Mouse (Mus musculus) hematopoietic multipotent progenitor cell, adult 10-12 weeks (in vitro differentiated cells): ENCODE measurements around the gene Dio1. TPM values are rescaled to one million over a fixed set of nuclear protein-coding genes. Genes with fewer than 3 reads are reported as not detected.

Source experiments
- polyA plus RNA-seq: library from polyadenylated mRNA; stranded (reverse); fragments of >175 nt; gene quantifications from 2 replicates; pipeline ENCODE4 v1.2.3, GENCODE M21; 2012; ENCODE audit warnings: low replicate concordance

The Dio1 gene
- polyA plus RNA-seq, result not detected in 2 replicates

DNA sequence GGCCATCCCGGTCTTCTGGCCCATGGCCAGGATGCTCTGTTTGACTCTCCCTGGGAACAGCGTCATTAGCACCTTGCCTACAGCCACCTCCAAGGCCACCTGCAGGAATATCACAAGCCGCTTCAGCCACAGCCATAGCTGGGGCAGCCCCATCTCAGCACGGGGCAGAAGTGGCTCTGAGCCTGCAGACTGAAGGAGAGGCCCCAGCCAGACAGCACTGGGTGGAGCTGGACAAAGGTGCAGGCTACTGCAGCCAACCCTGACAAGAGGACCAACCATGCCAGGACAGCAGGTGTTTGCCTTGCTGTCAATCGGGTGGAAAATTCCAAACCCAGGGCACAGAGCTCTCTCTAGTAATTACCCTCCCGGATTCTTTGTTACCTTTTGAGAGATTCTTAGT lies at the start of gene Dio1:
TSS of gene Dio1 (minus strand) at position 204 of the 400 bp plus-strand sequence.

DNA sequence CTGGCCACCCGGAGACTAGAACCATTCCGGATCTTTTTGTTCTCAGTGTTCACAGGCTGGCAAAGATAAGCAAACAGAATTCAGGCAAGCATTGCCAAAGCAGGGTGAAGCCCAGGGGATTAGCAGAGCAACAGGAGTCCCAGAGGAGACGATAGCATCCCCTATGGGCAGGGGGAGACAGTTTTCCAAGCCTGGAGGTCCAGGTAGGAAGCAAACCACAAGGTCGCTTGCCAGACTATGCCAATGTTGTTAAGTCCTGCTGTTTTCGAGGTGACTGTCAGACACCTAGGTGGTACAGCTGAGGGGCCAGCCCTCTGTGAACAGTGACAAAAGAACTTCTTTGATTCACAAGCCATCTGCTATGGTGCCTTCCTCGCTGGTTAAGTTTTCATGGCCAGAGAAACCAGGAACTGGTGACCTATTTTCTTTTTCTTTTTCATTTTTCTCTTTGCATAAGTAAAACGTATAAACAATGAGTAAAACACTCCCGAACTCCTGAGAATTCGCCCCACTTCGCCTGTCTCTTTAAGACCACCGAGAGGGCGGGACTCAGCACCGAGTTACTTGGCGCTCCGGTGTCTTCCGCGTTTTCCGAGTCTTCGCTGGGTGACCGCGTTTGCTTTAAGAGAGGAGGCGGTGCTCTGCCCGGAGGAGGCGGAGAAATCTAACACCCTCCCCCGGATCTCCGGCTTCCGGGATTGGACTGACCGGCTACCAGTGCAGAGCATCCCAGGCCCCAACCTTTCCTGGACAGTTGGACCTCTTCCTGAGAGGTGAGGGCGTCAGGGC lies 6.9 kb upstream of the Dio1 start, which contains the start of gene Yipf1:
TSS of gene Yipf1 (plus strand) at position 674 of the 789 bp plus-strand sequence.

DNA sequence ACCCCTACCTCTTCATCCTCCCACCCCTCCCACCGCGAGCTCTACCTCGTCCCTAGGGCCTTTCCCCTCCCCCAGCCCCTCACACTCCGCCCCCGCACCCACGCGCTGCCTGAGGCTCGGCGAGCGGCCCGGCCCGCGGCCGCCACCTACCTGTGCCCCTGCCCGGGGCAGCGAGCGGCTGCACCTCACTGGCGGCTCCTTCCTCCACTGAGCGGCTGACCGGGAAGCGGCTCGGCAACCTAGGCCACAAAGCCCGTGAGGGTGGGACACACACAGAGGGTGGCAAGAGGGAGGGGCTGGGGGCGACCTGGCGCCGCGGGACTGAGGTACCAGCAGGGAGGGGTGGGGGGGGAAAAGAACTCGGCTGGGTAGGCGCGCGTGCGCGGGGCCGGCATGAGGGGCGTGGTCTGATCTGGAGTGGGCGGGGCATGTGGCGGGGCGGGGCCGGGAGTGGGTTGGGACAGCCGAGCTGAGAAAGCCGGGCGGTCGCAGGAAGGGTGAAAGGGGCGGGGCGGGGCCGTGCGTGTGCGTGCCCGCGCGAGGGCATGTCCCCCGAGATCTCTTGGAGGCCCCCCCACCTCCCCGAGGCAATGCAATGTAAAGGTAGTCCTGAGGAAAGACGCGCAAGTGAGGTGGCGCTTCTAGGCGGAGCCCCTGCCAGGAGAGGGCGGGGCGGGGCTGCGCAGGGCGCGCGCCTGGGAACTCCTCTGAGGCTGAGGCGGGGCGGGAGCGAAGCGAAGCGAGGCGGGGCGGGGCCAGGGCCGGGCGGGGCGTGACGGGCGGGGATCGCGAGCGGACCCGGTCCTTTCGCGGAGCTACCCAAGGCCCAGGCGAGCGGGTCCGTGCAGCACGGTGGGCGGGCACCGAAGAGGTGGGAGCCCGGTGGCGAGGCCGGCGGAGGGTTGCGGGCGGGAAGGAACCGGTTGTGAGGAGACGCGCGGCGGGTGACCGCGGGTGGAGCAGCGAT lies 53.6 kb downstream of the Dio1 start, which contains the start of the genes Lrrc42 and Hspb11:
TSS of gene Lrrc42 (minus strand) at position 408 of the 967 bp plus-strand sequence.
TSS of gene Hspb11 (plus strand) at position 469 of the 967 bp plus-strand sequence.

Other genes with a start within 250 kb of the Dio1 start
- 25.1 and 55.6 TPM in 2 replicates for gene Mrpl37, start 240.3 kb downstream of the Dio1 start, polyA plus RNA-seq
- gene Cyb5rl, start 240.2 kb downstream of the Dio1 start, polyA plus RNA-seq, result 7.5 and 8.0 TPM in 2 replicates
- gene Cdcp2, start 210.3 kb downstream of the Dio1 start, polyA plus RNA-seq, result not detected in 2 replicates
- gene Tmem59, start 128.8 kb downstream of the Dio1 start, polyA plus RNA-seq, result 117 and 377 TPM in 2 replicates
- 20.9 and 31.5 TPM in 2 replicates for gene Tceanc2, start 128.1 kb downstream of the Dio1 start, polyA plus RNA-seq
- gene Ldlrad1, start 98.0 kb downstream of the Dio1 start, polyA plus RNA-seq, result 0.29 TPM in 1 of 2 replicates, not detected in the other
- 6.1 and 8.5 TPM in 2 replicates for gene Lrrc42, start 53.6 kb downstream of the Dio1 start, polyA plus RNA-seq
- gene Hspb11, start 53.6 kb downstream of the Dio1 start, polyA plus RNA-seq, result 3.9 and 5.1 TPM in 2 replicates
- 12.3 and 18.1 TPM in 2 replicates for gene Yipf1, start 7.2 kb upstream of the Dio1 start, polyA plus RNA-seq
- 1.6 and 1.9 TPM in 2 replicates for gene Ndc1, start 60.6 kb upstream of the Dio1 start, polyA plus RNA-seq
- 0.48 and 0.74 TPM in 2 replicates for gene Glis1, start 127.4 kb upstream of the Dio1 start, polyA plus RNA-seq